Mouse (Mus musculus): ENCODE data around the gene Asap2. TPM values are rescaled to one million over a fixed set of nuclear protein-coding genes. Genes with fewer than 3 reads are reported as not detected.
A peak's percentile ranks its signal among the peaks of the same experiment; 100 is the strongest.

The Asap2 gene
- polyA plus RNA-seq, 1 experiment from 2014 or later, result 12.7 TPM

DNA sequence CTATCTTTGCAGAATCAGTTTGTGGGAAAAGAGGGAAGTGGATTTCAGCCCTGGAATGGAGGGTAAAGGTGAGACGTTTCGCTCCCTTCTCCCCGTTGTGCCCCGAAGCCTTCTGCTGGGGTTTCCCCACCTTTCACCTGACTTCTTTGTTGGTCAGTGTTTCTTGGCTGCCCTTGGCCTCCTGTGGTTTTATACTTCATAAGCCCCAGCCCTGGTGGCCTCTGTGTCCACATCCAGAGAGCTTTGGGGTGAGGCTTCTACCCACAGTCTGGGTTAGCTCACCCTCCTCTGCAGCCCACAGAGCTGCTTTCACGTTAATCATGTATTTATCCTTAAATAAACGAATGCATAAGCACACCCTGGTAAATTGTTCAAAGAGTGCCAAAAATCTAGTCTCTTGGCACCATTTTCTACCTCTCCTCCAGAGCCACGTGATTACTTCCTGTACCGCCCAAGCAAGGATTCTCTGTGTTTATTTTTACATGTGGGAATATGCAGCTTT is 170.1 kb downstream of the Asap2 start:
- Histone ChIP-seq H3K27ac (replicated peaks) (peak overlapping the region; percentile 72), H3K36me3 (no peaks in the 10 kb centered on the region), H3K27me3 (no peaks in the 10 kb centered on the region), H3K9me3 (no peaks in the 10 kb centered on the region), H3K4me3 (no peak overlapping the region), H3K9ac (replicated peaks) (no peak overlapping the region), H3K4me1 (peaks cover 21% of the 10 kb centered on the region), H3K4me2 (replicated peaks) (no peak overlapping the region)
- peak; percentile 61 for ATAC-seq (replicated peaks)
- 57% methylated on average over 8 of the region's 8 CpGs for WGBS

DNA sequence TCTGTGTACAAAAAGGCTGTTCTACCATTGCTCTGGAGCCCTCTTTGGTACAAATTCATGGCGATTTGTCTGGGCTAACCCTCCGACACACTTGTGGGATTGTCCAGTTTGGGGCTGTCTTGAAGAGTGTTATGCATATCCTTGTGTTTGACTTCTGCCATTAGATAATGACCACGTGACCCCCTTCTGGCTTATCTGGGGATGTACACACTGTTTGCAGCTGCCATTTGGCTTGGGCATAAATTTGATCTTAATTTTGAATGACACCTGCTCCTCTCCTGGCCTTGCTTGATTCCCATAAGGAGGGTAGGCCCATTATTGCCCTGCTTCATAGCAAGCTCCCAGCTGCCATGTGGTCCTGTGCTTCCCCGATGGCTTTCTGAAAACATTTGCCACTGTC is 171.6 kb downstream of the Asap2 start:
- H3K4me2 ChIP-seq (replicated peaks), result no peak overlapping the region
- no peak for ATAC-seq (replicated peaks)
- no peak overlapping the region for H3K9ac ChIP-seq (replicated peaks)
- H3K9me3 ChIP-seq, result no peaks in the 10 kb centered on the region
- WGBS, result 92% methylated on average over 4 of the region's 4 CpGs
- no peak overlapping the region for H3K27ac ChIP-seq (replicated peaks)
- peaks cover 28% of the 10 kb centered on the region for H3K4me1 ChIP-seq
- H3K4me3 ChIP-seq, result no peak overlapping the region
- H3K36me3 ChIP-seq, result no peaks in the 10 kb centered on the region
- H3K27me3 ChIP-seq, result no peaks in the 10 kb centered on the region

GRCm38 (mm10) chr12:21163706-21164105 is 173.4 kb downstream of the Asap2 start:
- no peak overlapping the region for H3K27ac ChIP-seq (replicated peaks)
- no peaks in the 10 kb centered on the region for H3K27me3 ChIP-seq
- H3K9ac ChIP-seq (replicated peaks), result no peak overlapping the region
- H3K4me1 ChIP-seq, result peaks cover 28% of the 10 kb centered on the region
- no peaks in the 10 kb centered on the region for H3K9me3 ChIP-seq
- WGBS, result 96% methylated on average over 3 of the region's 3 CpGs
- no peak for ATAC-seq (replicated peaks)
- H3K36me3 ChIP-seq, result peaks cover 4% of the 10 kb centered on the region; the same call in 1 of the 2 replicates
- H3K4me2 ChIP-seq (replicated peaks), result no peak overlapping the region
- H3K4me3 ChIP-seq, result no peak overlapping the region

DNA sequence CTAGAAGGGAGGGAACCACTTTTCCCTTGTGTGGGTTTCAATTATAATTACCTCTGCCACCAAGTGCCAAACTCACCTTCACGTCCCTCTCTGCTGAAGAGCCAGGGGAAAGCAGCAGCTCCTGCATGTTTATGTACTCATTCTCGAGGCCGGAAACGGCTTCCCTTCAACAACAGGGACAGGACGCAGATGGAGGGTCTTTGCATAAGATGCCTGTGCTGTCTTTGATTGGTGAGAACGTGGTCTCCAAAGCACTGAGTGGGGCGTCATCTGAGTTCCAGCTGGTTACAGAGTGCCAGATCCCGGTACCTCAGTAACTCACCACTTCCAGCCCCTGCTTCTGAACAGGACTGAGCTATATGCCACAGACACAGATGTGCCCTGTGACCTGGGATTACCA is 174.0 kb downstream of the Asap2 start:
- H3K4me1 ChIP-seq, result peaks cover 26% of the 10 kb centered on the region
- no peak overlapping the region for H3K9ac ChIP-seq (replicated peaks)
- ATAC-seq (replicated peaks), result no peak
- no peaks in the 10 kb centered on the region for H3K9me3 ChIP-seq
- WGBS, result 81% methylated on average over 8 of the region's 8 CpGs
- H3K4me3 ChIP-seq, result no peak overlapping the region
- no peak overlapping the region for H3K27ac ChIP-seq (replicated peaks)
- H3K27me3 ChIP-seq, result no peaks in the 10 kb centered on the region
- no peak overlapping the region for H3K4me2 ChIP-seq (replicated peaks)
- peaks cover 8% of the 10 kb centered on the region; the same call in 1 of the 2 replicates for H3K36me3 ChIP-seq

DNA sequence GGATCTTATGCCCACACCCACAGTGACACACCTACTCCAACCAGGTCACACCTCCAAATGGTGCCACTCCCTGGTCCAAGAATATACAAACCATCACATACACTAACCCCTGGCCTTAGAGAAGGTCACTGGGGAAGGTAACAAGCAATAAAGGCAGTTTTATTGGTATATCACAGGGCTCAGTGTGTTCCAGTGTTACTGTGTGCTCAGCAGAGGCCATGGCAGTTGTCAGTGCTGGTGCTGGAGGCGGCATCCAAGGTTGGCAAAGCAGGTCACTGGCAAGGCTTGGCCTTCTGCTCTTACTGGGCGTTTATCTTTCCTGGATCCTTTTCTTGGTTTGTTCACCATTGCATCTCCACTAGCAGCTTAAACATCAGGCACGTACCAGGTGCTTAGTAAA is 174.9 kb downstream of the Asap2 start:
- no peak overlapping the region for H3K9ac ChIP-seq (replicated peaks)
- H3K9me3 ChIP-seq, result no peaks in the 10 kb centered on the region
- no peaks in the 10 kb centered on the region for H3K27me3 ChIP-seq
- no peak overlapping the region for H3K4me2 ChIP-seq (replicated peaks)
- ATAC-seq (replicated peaks), result no peak
- H3K36me3 ChIP-seq, result peaks cover 11% of the 10 kb centered on the region; the same call in 1 of the 2 replicates
- no peak overlapping the region for H3K27ac ChIP-seq (replicated peaks)
- no peak overlapping the region for H3K4me3 ChIP-seq
- 94% methylated on average over 3 of the region's 3 CpGs for WGBS
- H3K4me1 ChIP-seq, result peaks cover 17% of the 10 kb centered on the region

DNA sequence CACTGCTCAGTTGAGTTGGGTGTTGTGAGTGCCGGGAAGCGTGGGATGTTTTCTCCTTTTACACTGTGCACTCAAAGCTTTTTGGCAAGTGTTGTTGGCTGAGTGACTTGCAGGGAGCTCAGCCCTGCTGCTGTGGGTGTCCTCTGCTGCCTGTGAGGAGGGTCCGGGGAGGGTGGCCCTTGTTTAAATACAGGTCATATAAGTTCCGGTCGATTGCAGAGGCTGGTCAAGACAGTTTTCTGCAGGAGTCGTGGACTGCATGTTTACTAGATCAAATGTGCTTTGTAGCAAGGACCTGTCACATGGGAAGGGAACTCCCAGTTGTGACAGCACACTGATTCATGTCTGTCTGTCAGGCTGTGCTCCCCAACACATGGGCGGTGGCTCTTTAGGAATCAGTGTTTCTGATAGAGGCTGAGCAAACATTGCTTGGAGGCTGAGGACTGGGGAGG is 175.7 kb downstream of the Asap2 start:
- no peak for ATAC-seq (replicated peaks)
- Histone ChIP-seq H3K4me1 (peaks cover 9% of the 10 kb centered on the region; the same call in 1 of the 2 replicates), H3K9me3 (no peaks in the 10 kb centered on the region), H3K27ac (replicated peaks) (no peak overlapping the region), H3K36me3 (peaks cover 11% of the 10 kb centered on the region; the same call in 1 of the 2 replicates), H3K9ac (replicated peaks) (no peak overlapping the region), H3K27me3 (no peaks in the 10 kb centered on the region), H3K4me3 (no peak overlapping the region), H3K4me2 (replicated peaks) (no peak overlapping the region)
- WGBS, result 75% methylated on average over 7 of the region's 7 CpGs

- Histone ChIP-seq H3K4me2 (replicated peaks) (no peak overlapping the region), H3K4me3 (no peak overlapping the region), H3K9me3 (no peaks in the 10 kb centered on the region), H3K36me3 (peaks cover 11% of the 10 kb centered on the region; the same call in 1 of the 2 replicates), H3K27me3 (no peaks in the 10 kb centered on the region), H3K4me1 (peaks cover 7% of the 10 kb centered on the region; the same call in 1 of the 2 replicates), H3K27ac (replicated peaks) (no peak overlapping the region), H3K9ac (replicated peaks) (no peak overlapping the region)
- ATAC-seq (replicated peaks), result no peak
- WGBS, result 70% methylated on average over 6 of the region's 6 CpGs
Observed at GRCm38 (mm10) chr12:21166884-21167575, 176.8 kb downstream of the Asap2 start.

DNA sequence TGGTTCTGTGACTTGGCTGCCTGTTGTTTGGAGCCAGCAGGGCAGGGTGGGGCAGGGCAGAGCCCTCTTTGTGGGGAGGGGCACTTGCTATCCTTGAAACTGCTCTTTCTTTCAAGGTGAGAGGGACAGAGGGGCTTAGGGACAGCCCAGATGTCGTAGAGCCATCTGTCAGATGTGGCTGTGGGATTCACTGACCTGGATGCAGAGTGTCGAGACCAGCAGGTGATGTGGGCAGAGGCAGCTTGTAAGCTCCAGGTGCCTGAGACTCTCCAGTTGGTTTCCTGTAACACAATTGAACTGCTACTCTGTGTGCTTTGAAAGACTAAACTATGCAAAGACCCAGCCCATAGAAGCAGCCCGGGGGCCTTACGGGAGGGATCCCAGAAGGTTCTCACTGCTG is 177.5 kb downstream of the Asap2 start:
- 82% methylated on average over 4 of the region's 4 CpGs for WGBS
- no peaks in the 10 kb centered on the region for H3K27me3 ChIP-seq
- H3K4me1 ChIP-seq, result peaks cover 7% of the 10 kb centered on the region; the same call in 1 of the 2 replicates
- H3K9ac ChIP-seq (replicated peaks), result no peak overlapping the region
- no peaks in the 10 kb centered on the region for H3K9me3 ChIP-seq
- no peak for ATAC-seq (replicated peaks)
- peaks cover 11% of the 10 kb centered on the region; the same call in 1 of the 2 replicates for H3K36me3 ChIP-seq
- no peak overlapping the region for H3K4me2 ChIP-seq (replicated peaks)
- H3K27ac ChIP-seq (replicated peaks), result no peak overlapping the region
- no peak overlapping the region for H3K4me3 ChIP-seq

GRCm38 (mm10) chr12:21168149-21168548 is 177.9 kb downstream of the Asap2 start:
- ATAC-seq (replicated peaks), result no peak
- H3K4me3 ChIP-seq, result no peak overlapping the region
- no peaks in the 10 kb centered on the region for H3K9me3 ChIP-seq
- peaks cover 11% of the 10 kb centered on the region; the same call in 1 of the 2 replicates for H3K36me3 ChIP-seq
- no peak overlapping the region for H3K4me2 ChIP-seq (replicated peaks)
- H3K27me3 ChIP-seq, result no peaks in the 10 kb centered on the region
- no peak overlapping the region for H3K27ac ChIP-seq (replicated peaks)
- peaks cover 7% of the 10 kb centered on the region; the same call in 1 of the 2 replicates for H3K4me1 ChIP-seq
- no peak overlapping the region for H3K9ac ChIP-seq (replicated peaks)
- 91% methylated on average over 6 of the region's 6 CpGs for WGBS

GRCm38 (mm10) chr12:21171776-21172490 is 181.7 kb downstream of the Asap2 start:
- Histone ChIP-seq H3K36me3 (peaks cover 11% of the 10 kb centered on the region; the same call in 1 of the 2 replicates), H3K4me1 (no peaks in the 10 kb centered on the region)
- ATAC-seq (replicated peaks), result no peak

GRCm38 (mm10) chr12:21173847-21174412 is 183.7 kb downstream of the Asap2 start:
- Histone ChIP-seq H3K9ac (replicated peaks) (no peak overlapping the region), H3K27me3 (no peaks in the 10 kb centered on the region), H3K4me1 (no peaks in the 10 kb centered on the region), H3K27ac (replicated peaks) (no peak overlapping the region), H3K36me3 (peaks cover 11% of the 10 kb centered on the region; the same call in 1 of the 2 replicates), H3K4me2 (replicated peaks) (no peak overlapping the region), H3K4me3 (no peak overlapping the region), H3K9me3 (no peaks in the 10 kb centered on the region)
- ATAC-seq (replicated peaks), result no peak
- WGBS, result 91% methylated on average over 7 of the region's 7 CpGs

More at GRCm38 (mm10) chr12:21171776-21172490, 181.7 kb downstream of the Asap2 start:
- Histone ChIP-seq H3K27me3 (no peaks in the 10 kb centered on the region), H3K9me3 (no peaks in the 10 kb centered on the region), H3K27ac (replicated peaks) (no peak overlapping the region), H3K4me3 (no peak overlapping the region), H3K4me2 (replicated peaks) (no peak overlapping the region), H3K9ac (replicated peaks) (no peak overlapping the region)
- WGBS, result 92% methylated on average over 11 of the region's 11 CpGs

DNA sequence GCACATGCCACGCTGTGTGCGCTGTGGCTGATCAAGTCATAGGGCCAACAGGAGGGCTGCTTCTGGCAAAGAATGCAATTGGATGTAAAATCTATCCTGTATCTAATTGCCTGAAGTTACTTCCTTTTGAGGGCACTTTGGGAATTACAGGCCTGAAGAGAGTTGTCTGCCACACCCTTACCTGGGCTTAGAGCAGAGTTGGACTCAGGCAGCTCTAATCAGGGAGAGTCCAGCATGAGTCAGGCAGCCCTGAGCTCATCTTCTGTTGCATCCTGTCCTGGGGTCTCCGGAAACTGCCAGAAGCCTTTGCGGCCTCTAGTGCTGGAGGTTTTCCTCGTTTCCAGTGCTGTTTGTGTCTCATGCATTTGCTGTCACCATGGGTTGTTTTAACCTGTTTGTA is 186.1 kb downstream of the Asap2 start:
- Histone ChIP-seq H3K4me3 (no peak overlapping the region), H3K9me3 (no peaks in the 10 kb centered on the region), H3K4me1 (no peaks in the 10 kb centered on the region), H3K36me3 (0 out of 2 replicates have a peak, but pooled peaks cover 4% of the 10 kb centered on the region), H3K27me3 (no peaks in the 10 kb centered on the region), H3K9ac (replicated peaks) (no peak overlapping the region), H3K27ac (replicated peaks) (no peak overlapping the region), H3K4me2 (replicated peaks) (no peak overlapping the region)
- no peak for ATAC-seq (replicated peaks)
- WGBS, result 95% methylated on average over 5 of the region's 5 CpGs

Measured in forebrain, embryonic 15.5 days (tissue).